Mouse (Mus musculus): ENCODE results near the gene Nsun4.

The Nsun4 gene

DNA sequence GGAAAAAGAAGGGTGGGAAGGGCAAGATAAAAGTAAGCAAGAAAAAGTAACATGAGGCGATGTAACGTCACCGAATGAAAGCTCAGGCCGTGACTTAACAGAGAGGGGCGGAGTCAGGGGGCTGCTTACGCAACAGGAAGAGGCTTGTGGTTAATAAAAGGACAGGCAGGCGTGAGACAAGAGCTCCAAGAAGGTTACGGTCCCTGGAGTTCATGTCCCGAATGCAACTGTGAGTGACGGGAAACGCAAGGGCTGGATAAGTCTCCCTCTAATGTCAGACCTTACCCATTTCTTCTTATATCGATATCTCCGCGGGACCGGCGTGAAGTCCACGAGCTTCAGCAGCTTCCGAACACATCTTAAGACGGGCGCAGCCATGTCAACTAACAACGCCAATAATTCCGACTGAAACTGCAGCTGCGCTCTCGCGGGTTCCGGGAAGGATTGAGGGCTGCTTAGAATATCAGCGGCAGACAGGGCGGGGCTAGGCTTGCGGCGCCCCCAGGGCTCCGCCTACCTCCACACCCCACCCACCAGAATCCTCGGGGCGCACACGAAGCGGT, at the start of gene Nsun4:
TSS of gene Nsun4 (minus strand) at position 478 of the 563 bp plus-strand sequence.
- in situ Hi-C loops (cut with MboI; ENCODE audit: low sequenced_read_pairs), result no loop called here

DNA sequence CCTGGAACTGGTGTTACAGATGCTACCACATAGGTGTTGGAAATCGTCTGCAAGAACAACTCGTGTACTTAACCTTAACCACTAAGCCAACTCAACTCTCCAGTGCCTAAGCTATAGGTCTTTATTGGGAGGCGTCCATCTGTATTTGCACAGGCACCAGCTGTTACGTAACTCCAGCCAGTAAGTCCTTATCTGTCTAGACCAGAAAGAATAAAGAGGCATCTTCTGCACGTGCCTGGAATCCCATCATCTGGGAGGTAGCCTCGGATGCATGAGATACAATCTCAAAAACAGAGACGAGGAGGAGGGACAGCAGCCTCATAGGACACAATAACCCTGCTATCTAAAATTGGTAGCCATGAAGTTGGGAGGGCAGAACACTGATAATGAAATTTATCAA, 47.3 kb upstream of the Nsun4 start:
- in situ Hi-C loops (cut with MboI; ENCODE audit: low sequenced_read_pairs), result no loop called here

DNA sequence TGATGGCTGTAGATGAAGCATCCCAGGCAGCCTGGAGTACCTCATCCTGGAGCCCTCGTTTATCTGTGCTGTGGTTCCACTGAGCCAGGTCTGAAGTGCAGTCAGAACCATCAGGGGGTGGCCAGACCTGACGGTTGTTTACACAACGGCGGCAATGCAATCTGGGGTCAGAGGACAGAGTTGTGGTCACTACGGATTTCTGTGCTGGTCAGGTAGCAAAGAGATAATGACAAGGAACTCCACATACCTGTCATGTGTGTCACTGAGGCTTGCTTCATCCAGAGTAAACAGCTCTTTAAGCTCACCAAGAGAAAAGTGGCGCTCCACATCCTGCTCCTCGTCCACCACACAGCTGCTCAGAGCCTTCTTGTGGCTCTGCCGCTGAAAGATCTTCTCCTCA, 43.5 kb upstream of the Nsun4 start:
- in situ Hi-C loops (cut with MboI; ENCODE audit: low sequenced_read_pairs), result no loop called here

DNA sequence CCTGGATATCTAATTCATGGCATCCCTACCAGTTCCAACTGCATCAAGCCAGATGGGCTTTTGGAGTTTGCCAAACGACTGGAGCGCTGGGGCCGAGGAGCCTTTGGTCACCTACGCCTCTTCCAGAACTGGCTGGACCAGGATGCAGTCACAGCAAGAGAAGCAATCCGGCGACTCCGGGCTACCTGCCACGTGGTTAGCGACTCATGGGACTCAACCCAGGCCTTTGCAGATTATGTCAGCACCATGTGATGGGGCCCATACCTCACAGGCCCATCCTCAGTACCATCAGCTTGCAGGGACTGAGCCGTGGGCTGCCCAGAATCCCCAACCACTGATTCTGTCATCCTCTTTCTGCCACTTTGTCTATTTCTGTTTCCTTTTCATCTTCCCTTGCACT, 42.6 kb upstream of the Nsun4 start:
- in situ Hi-C loops (cut with MboI; ENCODE audit: low sequenced_read_pairs), result no loop called here

DNA sequence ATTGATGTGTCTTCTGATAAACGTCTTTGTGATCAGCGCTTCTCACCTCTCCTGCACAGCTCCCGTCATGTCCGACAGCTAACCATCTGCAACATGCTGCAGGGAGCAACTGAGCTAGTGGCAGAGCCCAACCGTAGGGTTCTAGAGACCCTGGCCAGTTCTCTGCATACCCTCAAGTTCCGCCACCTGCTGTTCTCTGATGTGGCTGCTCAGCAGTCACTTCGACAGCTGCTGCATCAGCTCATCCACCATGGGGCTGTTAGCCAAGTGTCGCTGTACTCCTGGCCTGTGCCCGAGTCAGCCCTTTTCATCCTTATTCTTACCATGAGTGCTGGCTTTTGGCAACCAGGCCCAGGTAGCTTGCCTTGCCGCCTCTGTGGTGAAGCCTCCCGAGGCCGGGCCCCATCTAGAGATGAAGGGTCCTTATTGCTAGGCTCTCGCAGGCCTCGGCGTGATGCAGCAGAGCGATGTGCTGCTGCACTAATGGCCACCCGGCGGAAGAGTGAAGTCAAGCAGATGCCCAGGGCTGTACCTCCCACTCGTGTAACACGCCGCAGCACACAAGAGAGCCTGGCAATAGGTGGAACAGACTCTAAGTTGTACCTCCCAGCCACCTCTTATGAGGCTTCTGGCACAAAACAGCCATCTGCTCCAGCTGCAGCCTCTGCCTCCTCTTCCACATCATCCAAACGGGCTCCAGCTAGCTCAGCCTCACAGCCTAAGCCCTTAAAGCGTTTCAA, 35.0 kb upstream of the Nsun4 start:
- in situ Hi-C loops (cut with MboI; ENCODE audit: low sequenced_read_pairs), result no loop called here

DNA sequence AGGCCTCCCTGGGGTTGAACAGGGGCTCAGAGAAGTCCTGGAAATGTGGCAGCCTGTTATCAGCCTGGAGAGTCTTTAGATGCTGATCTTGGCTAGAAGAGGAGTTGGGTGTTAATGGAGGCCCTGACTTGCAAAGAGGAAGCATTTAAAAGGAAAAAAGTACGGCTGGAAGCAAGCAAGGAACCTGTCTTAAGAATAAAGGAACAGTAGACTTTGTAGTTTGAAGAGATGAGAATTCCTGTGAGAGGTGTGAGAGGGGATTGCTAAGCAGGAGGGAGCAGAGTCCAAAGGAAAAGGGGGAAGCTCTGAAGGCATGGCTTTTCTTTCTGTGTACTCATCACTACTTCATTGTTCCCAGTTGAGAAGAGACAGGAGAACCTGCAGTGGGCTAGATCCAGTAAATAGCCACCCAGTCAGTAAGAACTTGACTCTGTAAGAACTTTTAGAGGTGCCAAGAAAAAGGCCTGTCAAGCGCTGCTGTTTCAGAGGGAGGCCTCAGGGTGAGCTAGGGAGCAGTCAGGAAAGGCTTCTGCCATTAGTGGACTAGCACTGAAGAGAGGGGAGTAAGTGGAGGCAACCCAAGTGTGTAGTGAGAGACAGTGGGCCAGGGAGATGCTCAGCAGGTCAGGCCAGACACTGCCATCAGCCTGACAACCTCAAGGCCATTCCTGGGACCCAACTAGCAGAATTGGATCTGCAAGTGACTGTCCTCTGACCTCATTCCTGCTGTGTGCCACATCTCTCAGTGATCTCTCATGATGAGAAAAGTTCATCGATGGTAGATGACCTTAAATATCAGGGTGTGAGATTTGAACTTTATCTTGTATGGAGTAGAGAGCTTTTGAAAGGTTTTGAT, 23.8 kb upstream of the Nsun4 start:
- in situ Hi-C loops (cut with MboI; ENCODE audit: low sequenced_read_pairs), result no loop called here

DNA sequence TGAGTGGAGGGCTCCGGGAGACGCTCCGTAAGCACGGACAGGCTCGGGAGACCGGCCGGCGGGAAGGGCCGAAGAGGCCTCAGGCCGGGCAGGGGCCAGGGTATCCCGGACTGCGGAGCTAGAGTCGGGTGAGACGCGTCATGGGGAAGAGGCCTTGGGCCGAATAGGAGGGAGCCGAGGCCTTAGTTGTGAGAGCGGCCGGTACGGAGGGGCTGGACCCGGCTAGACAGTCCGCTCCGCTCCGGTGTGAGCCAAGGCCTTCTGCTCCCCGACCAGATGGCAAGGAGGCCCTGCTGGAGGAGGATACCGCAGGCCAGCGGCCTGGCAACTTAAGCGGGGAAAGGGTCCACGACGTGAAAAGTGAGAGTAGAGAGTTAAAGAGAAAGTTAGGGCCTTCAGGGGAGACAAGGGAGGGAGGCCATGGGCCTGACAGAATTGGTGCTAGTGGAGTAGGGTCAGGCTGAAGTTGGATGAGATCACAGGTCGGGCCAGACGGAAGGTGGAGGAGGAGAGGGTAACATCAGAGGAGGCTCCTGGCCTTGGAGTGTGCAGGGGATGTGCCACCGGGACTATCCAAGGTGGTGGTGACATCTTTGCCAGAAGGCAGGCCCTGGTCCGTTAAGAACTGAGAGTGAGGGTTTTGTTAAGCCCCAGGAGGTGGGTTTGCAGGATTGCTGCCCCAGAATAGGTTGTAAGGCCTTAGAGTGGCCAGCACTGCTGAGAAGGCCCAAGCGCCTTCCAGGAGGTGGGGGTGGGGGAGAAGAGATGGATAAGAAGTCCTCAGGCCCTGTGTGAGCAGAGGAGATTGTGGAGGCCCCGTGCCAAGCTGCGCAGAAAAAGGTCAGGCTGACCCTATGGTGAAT, 22.9 kb upstream of the Nsun4 start:
- in situ Hi-C loops (cut with MboI; ENCODE audit: low sequenced_read_pairs), result no loop called here

DNA sequence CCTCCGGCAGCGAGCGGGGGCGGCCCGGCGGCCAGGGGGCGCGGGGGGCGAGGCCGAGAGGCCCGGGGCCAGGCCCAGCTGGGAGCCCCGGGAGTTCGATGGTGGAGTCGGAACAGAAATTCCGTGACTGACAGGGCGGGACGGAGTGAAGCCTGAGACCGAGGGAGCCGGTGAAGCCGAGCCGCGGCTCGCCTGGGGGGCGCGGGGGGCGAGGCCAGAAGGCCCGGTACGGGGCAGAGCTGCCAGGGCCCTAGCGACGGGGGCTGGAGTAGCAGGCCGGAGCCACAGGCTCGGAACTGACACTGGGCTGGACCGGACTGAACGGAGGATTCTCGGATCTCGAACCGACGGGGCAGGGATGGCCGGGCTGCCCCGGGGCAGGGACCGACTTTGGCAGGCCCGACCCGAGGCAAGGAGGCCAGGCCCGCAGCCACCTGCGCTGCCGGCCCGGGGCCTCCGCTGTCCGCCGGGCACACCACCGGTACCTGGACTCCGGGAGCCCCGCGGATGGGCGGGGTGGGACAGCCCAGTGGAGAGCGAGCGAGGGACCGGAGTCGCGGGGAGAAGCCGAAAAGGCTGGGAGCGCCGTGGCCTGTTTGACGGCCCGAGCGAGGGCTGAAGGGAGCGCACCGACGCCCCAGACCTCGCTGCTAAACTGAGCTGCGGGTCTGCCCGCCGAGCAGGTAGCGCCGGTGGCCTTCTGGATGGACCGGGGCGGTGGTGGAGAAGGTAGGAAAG, 22.1 kb upstream of the Nsun4 start:
- in situ Hi-C loops (cut with MboI; ENCODE audit: low sequenced_read_pairs), result no loop called here

DNA sequence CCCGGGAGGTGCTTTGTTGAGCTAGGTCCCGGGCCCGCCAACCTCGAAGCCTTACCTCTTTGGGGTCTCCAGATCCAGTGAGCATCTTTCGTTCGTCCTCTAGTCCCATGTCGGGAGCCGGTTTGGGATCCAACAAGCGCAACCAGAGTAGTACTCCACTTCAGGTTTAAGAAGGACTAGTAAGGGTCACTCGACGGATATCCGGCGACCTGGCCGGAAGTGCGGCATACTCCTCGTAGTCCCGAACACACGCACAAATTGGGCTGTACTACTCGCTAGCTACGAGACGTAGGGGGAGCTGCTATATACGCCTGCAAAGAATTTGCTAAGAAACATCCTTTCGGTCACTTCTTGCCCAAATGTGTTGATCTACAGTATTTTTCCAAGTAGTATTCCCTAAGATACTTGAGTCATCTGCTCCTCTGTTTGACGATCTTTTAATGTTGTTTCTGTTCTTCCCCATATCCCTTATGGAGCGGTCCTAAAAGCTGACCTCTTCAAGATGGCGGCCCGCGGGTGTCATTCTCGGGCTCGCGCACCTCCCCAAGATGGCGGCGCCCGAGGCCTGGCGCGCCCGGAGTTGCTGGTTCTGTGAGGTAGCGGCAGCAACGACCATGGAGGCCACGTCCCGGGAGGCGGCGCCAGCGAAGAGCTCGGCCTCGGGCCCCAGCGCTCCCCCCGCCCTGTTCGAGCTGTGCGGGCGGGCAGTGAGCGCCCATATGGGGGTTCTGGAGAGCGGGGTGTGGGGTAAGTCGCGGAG, 21.4 kb upstream of the Nsun4 start, which contains the start of the genes Uqcrh and Lrrc41:
TSS of gene Uqcrh (minus strand) at position 211 of the 760 bp plus-strand sequence.
TSS of gene Lrrc41 (plus strand) at position 409 of the 760 bp plus-strand sequence.
- in situ Hi-C loops (cut with MboI; ENCODE audit: low sequenced_read_pairs), result no loop called here

DNA sequence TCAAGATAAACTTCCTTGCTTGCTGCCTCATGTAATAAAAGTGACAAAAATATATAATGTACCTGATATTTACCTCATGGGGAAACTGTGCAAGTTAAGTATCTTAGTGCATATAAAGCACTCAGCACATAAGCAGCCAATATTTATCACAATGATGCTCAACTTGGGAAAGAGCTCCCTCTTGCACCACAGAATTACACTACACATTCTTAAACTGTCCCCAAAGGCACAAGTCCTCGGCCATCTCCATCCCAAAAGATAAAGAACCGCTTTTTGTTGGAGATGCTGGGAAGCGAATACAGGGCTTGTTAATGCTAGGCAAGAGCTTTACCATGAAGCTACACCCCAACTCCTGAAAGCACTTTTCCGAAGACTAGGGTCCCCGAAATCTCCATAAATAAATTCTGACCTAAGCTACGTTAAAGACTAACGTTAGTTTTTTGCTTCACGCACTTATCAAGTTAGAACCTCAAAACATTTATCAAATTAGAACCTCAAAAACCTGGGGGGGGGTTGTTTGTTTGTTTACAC, 20.5 kb upstream of the Nsun4 start:
- in situ Hi-C loops (cut with MboI; ENCODE audit: low sequenced_read_pairs), result no loop called here

DNA sequence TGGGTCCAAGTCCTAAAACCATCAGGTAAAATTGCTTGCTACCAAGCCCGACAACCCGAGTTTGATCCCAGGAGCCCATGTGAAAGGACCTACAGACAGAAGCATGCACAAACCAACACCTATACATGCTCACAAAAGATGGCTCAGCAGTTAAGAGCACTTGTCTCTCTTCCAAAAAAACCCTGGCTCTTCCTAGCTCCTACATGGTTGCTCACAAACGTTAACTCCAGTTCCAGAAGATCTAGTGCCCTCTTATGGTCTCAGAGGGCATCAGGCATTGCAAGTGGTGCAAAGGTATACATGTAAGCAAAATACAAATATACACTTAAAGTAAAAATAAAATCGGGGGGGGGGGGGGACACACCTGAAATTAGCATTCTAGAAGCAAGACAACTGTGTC, 19.5 kb upstream of the Nsun4 start:
- in situ Hi-C loops (cut with MboI; ENCODE audit: low sequenced_read_pairs), result no loop called here

DNA sequence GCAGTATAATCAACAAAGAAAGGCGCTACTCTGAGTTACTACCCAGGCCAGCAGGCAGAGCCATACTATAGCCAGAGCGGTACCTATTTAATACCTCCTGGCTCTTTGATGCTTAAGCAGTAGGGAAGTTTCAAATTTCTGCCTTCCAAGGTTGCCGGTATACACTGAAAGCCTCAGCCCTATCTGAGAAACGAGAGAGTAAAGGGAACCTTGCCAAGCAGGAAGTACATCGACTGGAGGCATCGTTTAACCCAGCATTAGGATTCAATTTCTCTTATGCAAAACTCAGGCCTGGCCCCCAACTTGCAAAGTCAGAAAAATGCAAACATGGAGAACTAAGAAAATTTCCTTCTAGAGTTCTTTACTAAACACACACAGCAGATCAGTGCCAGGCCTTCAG, 16.4 kb upstream of the Nsun4 start:
- in situ Hi-C loops (cut with MboI; ENCODE audit: low sequenced_read_pairs), result no loop called here

DNA sequence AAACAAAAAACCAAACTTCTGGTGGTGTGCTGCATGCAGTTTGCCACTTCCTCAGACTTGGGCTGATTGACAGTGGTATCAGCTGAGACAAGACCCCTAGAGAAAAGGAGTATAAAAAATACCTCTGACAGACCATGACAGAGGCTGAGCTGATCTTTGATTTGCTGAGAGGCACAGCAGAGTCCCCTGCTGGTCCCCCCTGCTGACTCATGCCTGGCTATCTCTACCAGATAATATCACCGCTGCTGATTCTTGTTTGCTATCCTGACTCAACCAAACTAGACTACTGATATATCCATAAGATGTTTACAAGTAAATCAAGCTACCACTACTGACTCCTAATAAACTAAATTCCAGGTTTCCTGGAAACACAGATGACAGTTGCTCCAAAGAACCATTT, 10.2 kb upstream of the Nsun4 start:
- in situ Hi-C loops (cut with MboI; ENCODE audit: low sequenced_read_pairs), result no loop called here

DNA sequence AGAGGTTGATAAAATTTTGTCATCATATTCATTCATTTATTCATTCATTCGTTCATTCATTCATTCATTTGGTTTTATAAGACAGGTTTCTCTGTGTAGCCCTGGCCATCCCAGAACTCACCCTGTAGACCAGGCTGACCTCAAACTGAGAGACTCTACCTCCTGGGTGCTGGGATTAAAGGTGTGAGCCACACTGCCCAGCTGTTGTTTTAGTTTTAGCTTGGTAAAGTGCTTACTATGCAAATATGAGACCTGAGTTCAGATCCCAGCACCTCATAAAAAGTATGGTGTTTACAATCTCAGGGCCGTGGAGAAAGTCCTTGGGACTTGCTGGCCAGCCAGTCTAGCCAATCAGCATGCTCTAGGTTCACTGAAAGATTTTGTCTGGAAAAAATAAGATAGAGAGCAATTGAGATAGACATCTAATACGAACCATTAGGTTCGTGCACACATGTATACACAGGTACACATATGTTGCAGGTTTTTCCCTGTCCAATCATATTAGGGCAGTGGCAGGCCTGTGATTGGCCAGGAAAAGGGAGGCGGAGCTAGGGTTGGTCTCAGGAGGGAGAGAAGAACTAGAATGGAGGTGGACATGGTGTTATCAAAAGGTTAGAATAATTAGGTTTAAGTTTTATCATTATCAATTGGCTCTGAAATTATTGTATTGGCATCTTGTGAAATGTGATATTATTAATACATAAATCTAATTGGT, 5.5 kb upstream of the Nsun4 start:
- in situ Hi-C loops (cut with MboI; ENCODE audit: low sequenced_read_pairs), result no loop called here

DNA sequence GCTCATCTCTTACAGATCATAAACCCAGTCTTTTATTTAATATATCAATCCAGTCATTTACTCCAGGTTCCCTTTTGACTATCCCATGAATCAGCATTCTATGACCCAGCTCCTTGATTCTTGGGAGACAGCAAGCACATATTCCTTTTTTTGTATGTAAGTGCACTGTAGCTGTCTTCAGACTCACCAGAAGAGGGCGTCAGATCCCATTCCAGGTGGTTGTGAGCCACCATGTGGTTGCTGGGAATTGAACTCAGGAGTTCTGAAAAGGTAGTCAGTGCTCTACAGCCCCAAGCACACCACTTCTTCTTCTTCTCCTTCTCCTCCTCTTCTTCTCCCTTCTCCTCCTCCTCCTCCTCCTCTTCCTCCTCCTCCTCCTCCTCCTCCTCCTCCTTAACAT, 3.9 kb upstream of the Nsun4 start:
- in situ Hi-C loops (cut with MboI; ENCODE audit: low sequenced_read_pairs), result no loop called here

DNA sequence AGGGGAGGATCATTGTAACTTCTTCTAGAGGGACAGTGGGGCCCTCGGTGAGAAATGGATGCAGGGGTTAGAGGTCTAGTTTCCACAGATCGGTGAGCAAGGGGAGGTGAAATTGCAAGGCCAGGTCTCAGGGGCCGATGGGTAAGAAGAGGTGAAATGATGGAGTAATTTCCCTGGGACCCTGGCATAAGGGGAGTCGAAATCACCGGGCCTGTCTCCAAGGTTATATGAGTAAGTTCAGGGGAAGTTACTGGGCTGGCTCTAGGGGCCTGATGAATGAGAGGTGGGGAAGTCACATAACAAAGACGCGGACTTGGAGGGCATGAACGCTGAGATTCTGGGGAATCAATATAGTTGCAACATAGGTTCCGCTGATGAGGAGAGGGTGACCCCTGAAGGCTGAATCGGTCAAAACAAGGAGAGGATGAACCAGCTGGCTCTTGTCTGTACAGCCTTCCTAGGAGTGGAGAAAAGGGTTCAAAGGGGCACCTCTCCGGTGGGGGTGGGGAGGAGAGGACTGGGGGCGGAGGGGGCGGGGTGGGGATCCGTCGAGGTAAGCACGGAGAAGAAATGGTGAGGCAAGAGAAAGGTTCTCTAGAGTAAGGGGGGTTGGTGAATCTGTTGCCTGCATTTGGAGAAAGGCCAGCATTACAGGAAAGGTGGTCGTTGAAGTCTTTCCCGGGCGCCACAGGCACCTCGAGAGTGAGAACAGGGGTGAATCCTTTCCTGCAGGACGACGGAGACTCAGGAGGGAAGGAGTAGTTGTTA, 966 bp downstream of the Nsun4 start:
- in situ Hi-C loops (cut with MboI; ENCODE audit: low sequenced_read_pairs), result no loop called here

DNA sequence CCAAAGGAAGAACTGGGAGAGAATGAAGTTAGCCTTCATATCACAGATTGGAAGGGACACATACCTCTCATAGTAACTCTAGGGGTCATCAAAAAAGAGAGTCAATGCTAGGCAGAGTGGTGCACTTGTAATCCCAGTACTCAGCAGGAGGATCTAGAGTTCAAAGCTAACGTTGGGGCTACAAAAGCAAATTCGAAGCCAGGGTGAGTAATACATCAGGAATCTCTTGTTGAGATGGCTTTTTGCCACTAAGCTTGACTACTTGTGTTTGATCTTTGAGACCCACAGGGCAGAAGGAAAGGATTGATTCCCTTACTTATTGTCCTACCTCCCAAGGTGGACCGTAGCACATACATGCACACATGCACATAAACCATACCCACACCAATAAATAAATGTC, 4.5 kb downstream of the Nsun4 start:
- in situ Hi-C loops (cut with MboI; ENCODE audit: low sequenced_read_pairs), result no loop called here

Measured in CH12F3 (cell line).